Mouse (Mus musculus) megakaryocyte progenitor cell, adult 5-6 weeks (primary cell): ENCODE data around the gene Mcm9. TPM values are rescaled to one million over a fixed set of nuclear protein-coding genes. Genes with fewer than 3 reads are reported as not detected.
"Not testable (repeated sequence)": the region's sequence is repeated elsewhere in the genome, so short reads cannot be mapped to it uniquely, and the experiment has no call there.

ENCODE experiments used
- ATAC-seq: replicated peaks from 2 replicates; pipeline ENCODE4 v1.8.0; 2016; ENCODE audit warnings: mild to moderate bottlenecking, moderate TSS enrichment, inconsistent platforms; ENCODE audit not compliant: poor library complexity
- total RNA-seq, 2 experiments: library from RNA; stranded (forward) in 1 of 2; stranded (reverse) in 1 of 2; fragments of 157-497, 149-512 nt in 1 of 2; fragments of 200-1000 nt in 1 of 2; gene quantifications; 2 replicates each; pipeline versions ENCODE4 v1.2.3 to v1.2.4; 2015 to 2017

Gene Mcm9
- total RNA-seq, 2 experiments from 2014 or later: 10.2 to 17.9 TPM

DNA sequence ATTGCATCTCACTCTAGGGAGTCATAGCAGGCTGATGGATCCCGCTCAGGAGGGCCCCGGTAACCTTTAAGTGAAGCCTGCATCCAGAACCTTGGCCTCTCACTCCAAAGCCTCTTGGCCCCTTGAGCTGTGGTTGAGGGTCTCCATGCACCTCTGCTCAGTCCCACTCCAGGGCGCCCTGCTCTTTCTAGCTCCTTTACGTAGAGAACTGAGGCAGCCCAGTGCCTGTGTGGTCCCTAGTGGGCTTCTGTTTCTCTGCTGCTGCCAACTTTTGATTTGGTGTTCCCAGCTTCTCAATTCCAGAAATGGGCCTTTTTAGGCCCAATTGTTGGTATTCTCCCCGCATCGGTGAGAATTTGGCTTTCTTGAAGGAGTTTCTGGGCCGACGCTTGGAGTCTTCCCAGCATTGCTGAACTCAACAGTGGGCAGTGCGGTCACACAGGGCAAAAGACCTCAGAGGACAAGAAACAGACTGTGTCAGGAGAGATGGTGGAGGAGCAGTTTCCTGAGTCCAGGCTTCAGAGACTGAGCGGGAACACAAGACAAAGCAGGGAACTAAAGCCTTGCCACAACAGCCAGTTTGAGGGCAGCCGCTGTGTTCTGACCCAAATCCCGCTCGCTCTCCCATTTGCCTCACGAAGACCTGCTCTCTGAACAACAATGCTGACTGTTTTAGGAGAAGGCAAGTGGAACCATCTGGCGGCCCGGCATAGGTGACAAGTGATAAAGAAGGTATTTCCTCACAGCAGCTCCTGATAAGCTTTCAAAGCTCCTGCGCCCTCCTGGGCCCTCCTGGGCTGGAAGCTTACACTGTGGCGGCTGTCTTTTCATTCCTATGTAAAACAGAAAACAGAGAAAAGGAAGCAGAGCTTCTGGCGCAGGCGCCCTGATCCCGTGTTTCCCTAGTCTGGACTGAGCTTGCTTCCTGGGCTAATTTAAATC lies 127.1 kb downstream of the Mcm9 start:
- ATAC-seq: peak; percentile 71

DNA sequence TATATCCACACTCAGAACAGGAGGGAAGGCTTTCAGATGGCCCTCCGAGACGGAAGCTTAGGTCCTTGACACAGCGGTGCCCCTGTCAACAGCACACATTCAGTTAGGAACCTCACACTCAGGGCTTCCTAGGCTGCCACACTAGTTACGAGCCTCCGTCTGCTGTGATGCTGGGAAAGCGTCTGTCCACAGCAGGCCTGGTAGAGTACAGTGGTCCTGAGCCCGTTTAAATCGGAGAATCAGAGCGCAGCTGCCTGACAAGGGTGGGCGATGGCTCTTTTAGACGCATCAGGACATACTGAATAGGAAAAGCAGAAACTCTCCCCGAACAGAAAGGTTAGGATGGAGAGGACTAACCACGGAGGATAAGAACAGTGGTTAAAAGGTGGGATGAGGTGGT lies 127.8 kb downstream of the Mcm9 start:
- ATAC-seq: no peak

DNA sequence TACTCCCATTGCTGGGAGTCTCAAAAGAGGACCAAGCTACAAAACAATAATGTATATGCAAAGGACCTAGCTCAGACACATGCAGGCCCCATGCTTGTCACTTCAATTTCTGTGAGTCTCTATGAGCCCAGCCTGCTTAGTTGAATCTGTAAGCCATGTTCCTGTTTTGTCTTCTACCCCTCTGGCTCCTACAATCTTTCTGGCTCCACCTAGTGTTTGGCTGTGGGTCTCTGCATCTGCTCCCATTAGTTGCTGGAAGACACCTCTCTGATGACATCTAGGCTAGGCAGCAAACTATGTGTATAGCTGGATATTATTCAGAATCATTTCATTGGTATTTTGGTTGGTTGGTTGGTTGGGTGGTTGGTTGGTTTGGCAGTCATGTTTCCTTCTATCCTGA lies 130.7 kb downstream of the Mcm9 start:
- ATAC-seq: peak; percentile 82

DNA sequence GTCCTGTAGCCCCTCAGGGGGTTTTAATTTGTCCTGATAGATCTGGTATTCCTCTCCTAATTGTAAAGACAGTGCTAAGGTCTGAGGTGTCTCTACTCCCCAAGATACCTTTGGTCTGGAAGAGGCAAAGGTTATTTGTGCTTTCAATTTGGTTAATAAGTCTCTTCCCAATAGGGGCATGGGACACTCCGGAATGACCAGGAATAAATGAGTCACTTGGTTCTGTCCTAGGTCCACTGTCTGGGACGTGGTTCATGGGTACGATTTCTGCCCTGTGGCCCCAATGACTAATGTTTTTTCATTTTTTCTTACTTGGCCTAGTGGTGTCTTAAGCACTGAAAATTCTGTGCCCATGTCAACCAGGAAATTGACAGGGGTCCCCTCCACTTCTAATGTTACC lies 134.9 kb downstream of the Mcm9 start:
- not testable (repeated sequence) for ATAC-seq

DNA sequence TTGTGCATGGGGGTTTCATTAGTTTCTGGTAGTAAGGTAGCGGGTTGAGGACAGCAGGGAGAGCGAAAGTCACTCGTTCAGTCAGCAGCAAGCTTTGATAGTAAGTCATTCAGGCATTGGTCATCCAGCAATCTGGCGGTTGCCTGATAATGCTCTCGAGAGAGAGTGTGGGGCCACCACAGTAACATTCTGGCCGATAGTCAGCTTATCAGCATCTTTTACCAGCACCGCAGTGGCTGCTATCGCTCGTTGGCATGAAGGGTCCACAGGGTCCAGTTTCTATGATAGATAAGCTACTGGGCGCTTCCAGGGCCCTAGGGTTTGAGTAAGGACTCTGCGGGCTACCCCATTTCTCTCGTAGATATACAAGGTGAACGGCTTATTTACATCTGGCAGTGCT lies 136.3 kb downstream of the Mcm9 start:
- ATAC-seq: no peak

Other genes with a start within 250 kb of the Mcm9 start
- 116 and 118 TPM in 2 replicates for gene Asf1a, start 33.7 kb downstream of the Mcm9 start, total RNA-seq (2015)
- 80.2 and 104 TPM in 2 replicates for gene Asf1a, start 33.7 kb downstream of the Mcm9 start, total RNA-seq (2017)
- 0.67 and 0.85 TPM in 2 replicates for gene Fam184a, start 120.7 kb upstream of the Mcm9 start, total RNA-seq (2015)
- gene Fam184a, start 120.7 kb upstream of the Mcm9 start, total RNA-seq (2017): 0.91 and 4.1 TPM in 2 replicates